Mouse (Mus musculus) stomach, postnatal 0 days (tissue): ENCODE results near the gene Cuedc1. TPM values are rescaled to one million over a fixed set of nuclear protein-coding genes. Genes with fewer than 3 reads are reported as not detected.

ENCODE experiments used
- ATAC-seq: fragments of 200-750 bp; cut with Nextera tagmentation; 2 replicates; pipeline ENCODE4 v1.8.0; 2017; ENCODE audit not compliant: low FRiP score, low TSS enrichment
- DNase-seq: peaks from one replicate; pipeline ENCODE4 v3.0.0-alpha.2; 2016; ENCODE audit warnings: low spot score
- H3K27ac ChIP-seq: fragments of 300-500 bp; sonication (generic); replicated peaks from 2 replicates; pipeline ENCODE4 v1.5.1; 2014; ENCODE audit warnings: mild to moderate bottlenecking, control low read depth
- H3K27me3 ChIP-seq: fragments of 300-500 bp; sonication (generic); 2 replicates; pipeline ENCODE4 v1.6.1; 2014; ENCODE audit warnings: low read length; ENCODE audit not compliant: control insufficient read depth, insufficient read depth
- H3K36me3 ChIP-seq: fragments of 300-500 bp; sonication (generic); 2 replicates; pipeline ENCODE4 v1.6.1; 2014; ENCODE audit warnings: low read length, mixed read lengths; ENCODE audit not compliant: control insufficient read depth, insufficient read depth
- H3K4me1 ChIP-seq: fragments of 300-500 bp; sonication (generic); replicated peaks from 2 replicates; pipeline ENCODE4 v1.6.1; 2014; ENCODE audit warnings: antibody characterized with exemption; ENCODE audit not compliant: control insufficient read depth, insufficient read depth
- H3K4me2 ChIP-seq: fragments of 300-500 bp; sonication (generic); replicated peaks from 2 replicates; pipeline ENCODE4 v1.6.1; 2014; ENCODE audit warnings: low read depth, mild to moderate bottlenecking, control low read depth, moderate library complexity
- H3K4me3 ChIP-seq: fragments of 300-500 bp; sonication (generic); 2 replicates; pipeline ENCODE4 v1.5.1; 2014; ENCODE audit warnings: low read depth, low read length, control low read depth
- H3K9ac ChIP-seq: fragments of 300-500 bp; sonication (generic); 2 replicates; pipeline ENCODE4 v1.6.1; 2014; ENCODE audit warnings: mild to moderate bottlenecking, low read length, control low read depth, mixed read lengths
- H3K9me3 ChIP-seq: fragments of 300-500 bp; sonication (generic); 2 replicates; pipeline ENCODE4 v1.6.1; 2016; ENCODE audit warnings: low read length; ENCODE audit not compliant: control insufficient read depth
- CTCF ChIP-seq: IDR thresholded peaks from 2 replicates; pipeline ENCODE4 v1.5.1; 2016; ENCODE audit warnings: antibody characterized with exemption, low read depth, mild to moderate bottlenecking, moderate library complexity
- EP300 ChIP-seq: optimal IDR thresholded peaks from 2 replicates; pipeline ENCODE3; 2016; ENCODE audit warnings: antibody characterized with exemption
- WGBS: fragments of 180-500 bp; shearing (Covaris S2); extraction: QIAGEN DNeasy Blood & Tissue Kit; methylation state at CpG from one replicate; pipeline ENCODE4 v1.1.7; 2014; 5-methylcytosine and 5-hydroxymethylcytosine counted together
- polyA plus RNA-seq: library from polyadenylated mRNA; unstranded; fragments of >200 nt; fragmentation: Nextera tagmentation; extraction: Ambion mirVana; gene quantifications from 2 replicates; pipeline ENCODE4 v1.2.1, GENCODE M21; 2015

Gene Cuedc1
- polyA plus RNA-seq, 1 experiment from 2014 or later, result 13.7 TPM

DNA sequence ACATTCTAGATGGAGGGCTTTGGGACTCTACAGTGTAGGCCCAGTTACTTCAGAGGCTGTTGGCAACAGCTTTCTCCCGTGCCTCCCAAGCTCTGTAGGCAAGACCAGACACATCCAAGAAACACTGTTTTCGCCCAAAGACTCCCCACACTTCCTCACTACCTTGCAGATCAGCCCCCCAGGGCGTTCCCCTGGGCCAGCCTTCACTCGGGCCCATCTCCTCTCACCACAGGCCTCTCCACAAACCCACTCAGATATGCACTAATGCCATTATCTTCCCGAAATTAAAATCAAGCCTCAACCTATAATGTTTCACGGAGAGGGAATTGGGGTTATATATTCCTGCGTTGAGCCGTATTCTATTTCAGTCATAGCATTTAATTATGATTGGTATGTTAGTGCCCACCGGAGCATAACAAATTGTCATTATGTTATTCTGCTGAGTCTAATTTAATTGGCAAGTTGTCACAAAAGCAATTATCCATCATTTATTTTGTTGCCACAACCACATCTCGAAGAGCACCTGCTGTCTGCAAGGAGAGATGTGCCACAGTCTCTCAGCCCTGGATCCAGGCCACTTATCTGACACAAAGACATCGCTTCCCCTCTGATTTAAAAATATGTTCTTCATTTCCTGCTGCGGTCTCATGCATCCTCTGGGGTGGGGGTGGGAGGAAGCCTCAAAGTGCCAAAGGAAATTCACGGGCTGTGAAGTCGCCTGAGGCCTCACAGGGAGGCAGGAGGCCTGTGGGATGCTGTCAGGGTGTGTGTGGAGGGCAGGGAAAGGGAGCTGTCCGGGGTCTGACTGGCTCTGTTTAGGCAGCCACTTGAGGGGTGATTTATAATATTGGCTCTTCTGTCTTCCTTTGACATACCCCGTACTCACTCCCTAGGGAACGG is 135.9 kb downstream of the Cuedc1 start:
- H3K4me1 ChIP-seq, result no peaks in the 10 kb centered on the region
- no peaks in the 10 kb centered on the region for H3K36me3 ChIP-seq
- no peak for TF ChIP-seq EP300
- TF ChIP-seq CTCF, result no peak
- peak overlapping the region; percentile 14; the same call in 1 of the 2 replicates for H3K27ac ChIP-seq
- no peaks in the 10 kb centered on the region for H3K9me3 ChIP-seq
- ATAC-seq, result 0 out of 2 replicates have a peak, but pooled peaks have one; percentile 3
- H3K27me3 ChIP-seq, result no peaks in the 10 kb centered on the region
- no peak overlapping the region for H3K9ac ChIP-seq
- no peak overlapping the region for H3K4me2 ChIP-seq
- no peak overlapping the region for H3K4me3 ChIP-seq
- no peak for DNase-seq
- WGBS, result 58% methylated on average over 17 of the region's 17 CpGs

DNA sequence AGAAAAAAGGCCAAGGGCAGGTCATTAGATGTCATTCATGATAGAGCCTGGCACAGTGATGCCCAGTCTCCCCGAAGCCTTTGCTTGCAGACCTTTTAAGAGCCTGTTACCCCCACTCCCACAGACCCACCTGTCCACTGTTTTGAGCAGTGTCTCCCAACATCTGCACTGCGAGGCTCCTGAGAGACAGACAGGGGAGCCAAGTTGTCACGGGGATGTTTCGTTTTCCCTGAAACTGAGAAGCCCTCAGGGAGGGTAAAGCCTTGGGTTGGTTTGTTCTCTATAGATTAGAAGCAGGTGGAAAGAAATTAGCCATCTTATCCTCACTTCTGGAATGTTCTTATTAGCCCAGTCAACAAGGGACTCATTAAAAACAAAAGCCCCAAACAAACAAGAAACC is 136.9 kb downstream of the Cuedc1 start:
- Histone ChIP-seq H3K4me3 (no peak overlapping the region), H3K9ac (no peak overlapping the region), H3K4me1 (no peaks in the 10 kb centered on the region), H3K4me2 (peak overlapping the region; percentile 17; the same call in 1 of the 2 replicates), H3K9me3 (no peaks in the 10 kb centered on the region), H3K36me3 (no peaks in the 10 kb centered on the region), H3K27ac (0 out of 2 replicates have a peak overlapping the region, but pooled peaks have one; percentile 53), H3K27me3 (no peaks in the 10 kb centered on the region)
- no peak for DNase-seq
- 40% methylated on average over 4 of the region's 4 CpGs for WGBS
- no peak for TF ChIP-seq EP300
- no peak for TF ChIP-seq CTCF
- 0 out of 2 replicates have a peak, but pooled peaks have one; percentile 39 for ATAC-seq

DNA sequence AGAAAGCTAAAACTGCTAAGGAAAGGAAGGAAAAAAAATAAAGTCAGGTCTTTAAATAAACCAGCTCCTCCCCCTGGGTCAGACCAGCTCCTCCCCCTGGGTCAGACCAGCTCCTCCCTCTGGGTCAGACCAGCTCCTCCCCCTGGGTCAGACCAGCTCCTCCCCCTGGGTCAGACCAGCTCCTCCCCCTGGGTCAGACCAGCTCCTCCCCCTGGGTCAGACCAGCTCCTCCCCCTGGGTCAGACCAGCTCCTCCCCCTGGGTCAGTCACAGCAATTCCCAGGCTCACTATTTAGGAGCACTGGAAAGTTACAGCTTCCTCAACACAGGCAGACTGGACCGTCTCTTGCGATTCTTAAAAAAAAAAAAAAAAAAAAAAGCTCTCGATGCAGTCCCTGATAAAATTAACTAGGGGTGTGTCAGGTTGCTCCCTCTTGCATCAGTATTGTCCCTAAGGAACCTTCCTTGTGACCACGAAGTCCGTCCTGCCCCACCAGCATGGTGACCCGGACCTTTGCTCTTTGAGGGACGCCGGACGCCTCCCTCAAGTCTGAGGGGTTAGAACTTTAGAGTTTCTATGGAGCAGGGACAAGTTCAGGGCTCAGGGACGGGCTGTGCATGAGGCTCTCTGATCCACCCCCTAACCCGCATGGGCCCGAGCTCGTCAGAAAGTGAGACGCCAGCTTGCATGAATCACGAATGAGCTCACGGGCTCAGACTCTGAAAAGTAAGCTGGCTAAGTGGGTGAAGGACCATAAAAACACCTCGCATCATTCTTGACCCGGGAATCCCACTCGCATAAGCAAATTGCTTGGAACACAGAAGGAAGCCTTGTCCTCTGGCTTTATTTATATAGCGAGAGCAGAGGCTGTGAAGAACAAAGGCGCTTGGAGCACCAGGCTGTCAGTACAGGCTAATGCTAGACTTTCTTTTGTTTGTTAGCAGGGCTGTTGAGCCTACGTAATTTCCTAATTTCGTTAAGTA is 137.7 kb downstream of the Cuedc1 start:
- H3K4me3 ChIP-seq, result peak overlapping the region; percentile 10; the same call in 1 of the 2 replicates
- DNase-seq, result peak; percentile 68
- peak overlapping the region; percentile 33 for H3K4me2 ChIP-seq
- H3K9ac ChIP-seq, result no peak overlapping the region
- peak overlapping the region; percentile 74 for H3K27ac ChIP-seq
- 11% methylated on average over 23 of the region's 23 CpGs for WGBS
- ATAC-seq, result peak; percentile 80
- TF ChIP-seq CTCF (no peak), EP300 (no peak)
- no peaks in the 10 kb centered on the region for H3K27me3 ChIP-seq
- no peaks in the 10 kb centered on the region for H3K4me1 ChIP-seq
- no peaks in the 10 kb centered on the region for H3K36me3 ChIP-seq
- H3K9me3 ChIP-seq, result no peaks in the 10 kb centered on the region

DNA sequence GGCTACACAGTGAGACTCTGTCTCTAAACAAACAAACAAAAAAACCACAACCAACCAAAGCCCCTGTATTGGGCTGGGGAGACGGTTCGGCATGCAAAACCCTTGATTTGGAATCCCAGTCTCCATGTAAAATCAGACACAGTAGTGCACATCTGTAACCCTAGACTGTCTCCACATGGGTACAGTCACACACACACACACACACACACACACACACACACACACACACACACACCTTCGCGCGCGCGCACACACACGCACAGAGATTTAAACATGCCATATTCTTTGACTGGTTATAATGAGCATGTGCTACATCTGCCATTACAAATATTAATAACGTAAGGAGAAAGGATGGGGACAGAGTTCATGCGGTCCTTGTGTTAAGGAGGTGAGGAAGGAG is 142.4 kb downstream of the Cuedc1 start:
- Histone ChIP-seq H3K4me3 (no peak overlapping the region), H3K4me1 (no peaks in the 10 kb centered on the region), H3K4me2 (no peak overlapping the region), H3K27me3 (no peaks in the 10 kb centered on the region), H3K27ac (no peak overlapping the region), H3K9ac (no peak overlapping the region), H3K36me3 (no peaks in the 10 kb centered on the region), H3K9me3 (no peaks in the 10 kb centered on the region)
- TF ChIP-seq EP300, result no peak
- no peak for TF ChIP-seq CTCF
- DNase-seq, result no peak
- 87% methylated on average over 10 of the region's 10 CpGs for WGBS
- no peak for ATAC-seq

DNA sequence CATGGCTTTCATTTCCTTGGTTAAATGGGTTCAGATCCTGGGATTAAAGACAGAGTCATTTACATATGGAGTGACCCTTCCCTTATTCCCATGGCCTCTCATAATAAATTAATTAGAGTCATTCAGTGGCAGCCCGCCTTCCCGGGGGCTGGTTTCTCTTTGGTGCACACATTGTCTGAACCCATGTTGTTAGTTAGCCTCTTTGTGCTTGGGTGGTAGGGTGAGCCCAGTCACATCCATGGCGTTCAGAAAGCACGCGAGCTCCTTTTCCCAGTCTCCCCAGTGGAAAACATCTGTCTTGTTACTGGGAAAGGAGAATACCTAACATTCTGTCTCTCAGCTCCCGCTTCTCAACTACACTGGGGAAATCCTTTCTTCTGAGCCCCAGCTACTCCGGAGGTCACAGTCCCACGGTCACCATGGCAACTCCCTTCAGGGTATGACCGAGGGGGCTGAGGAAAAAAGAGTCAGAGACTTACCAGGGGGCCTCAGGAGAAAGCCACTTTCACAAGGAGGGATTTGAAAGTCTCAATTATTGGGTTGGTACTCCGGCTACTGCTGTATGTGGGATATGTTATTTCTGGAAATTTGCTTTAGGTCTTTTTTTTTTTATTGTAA is 143.0 kb downstream of the Cuedc1 start:
- no peak for ATAC-seq
- H3K27ac ChIP-seq, result no peak overlapping the region
- DNase-seq, result no peak
- WGBS, result 31% methylated on average over 10 of the region's 10 CpGs
- no peak overlapping the region for H3K4me3 ChIP-seq
- no peak overlapping the region for H3K9ac ChIP-seq
- H3K4me1 ChIP-seq, result no peaks in the 10 kb centered on the region
- no peak overlapping the region for H3K4me2 ChIP-seq
- H3K36me3 ChIP-seq, result no peaks in the 10 kb centered on the region
- TF ChIP-seq CTCF (no peak), EP300 (no peak)
- H3K27me3 ChIP-seq, result no peaks in the 10 kb centered on the region
- H3K9me3 ChIP-seq, result no peaks in the 10 kb centered on the region
